Mouse (Mus musculus) brain, embryonic 14.5 days (tissue): ENCODE results near the gene Kcnip4.

ENCODE experiments used
- CTCF ChIP-seq: fragments of 200-500 bp; IDR thresholded peaks from 2 replicates; pipeline ENCODE4 v1.5.1; 2012; ENCODE audit warnings: inconsistent platforms, mild to moderate bottlenecking, moderate library complexity, borderline replicate concordance; ENCODE audit not compliant: insufficient read depth, insufficient read length; ENCODE audit errors: extremely low read depth
- POLR2A ChIP-seq: fragments of 200-500 bp; IDR thresholded peaks from 2 replicates; pipeline ENCODE4 v1.6.1; 2012; ENCODE audit warnings: mild to moderate bottlenecking, inconsistent platforms, borderline replicate concordance; ENCODE audit not compliant: poor library complexity, insufficient read depth, insufficient read length, severe bottlenecking; ENCODE audit errors: extremely low read depth

- no peak for TF ChIP-seq CTCF
- no peak for TF ChIP-seq POLR2A
Observed at GRCm38 (mm10) chr5:49333063-49333462, 191.6 kb downstream of the Kcnip4 start.
